Mouse (Mus musculus): ENCODE measurements around the gene Mgll.

- TF ChIP-seq CTCF (IDR thresholded peaks at IDR 0.05; ENCODE audit: low read depth, low read length) (no peak), POLR2A (IDR thresholded peaks at IDR 0.05; ENCODE audit: borderline replicate concordance, low read depth, low read length) (no peak)
These were observed 147.3 kb downstream of the Mgll start for GRCm38 (mm10) chr6:88871546-88871945.

Measured in bone marrow macrophage, adult 2 months (primary cell).